Mouse (Mus musculus) frontal cortex, postnatal 36 days (tissue): ENCODE results near the gene Bcl7a.

Experiments used
- DNase-seq, 2 experiments: peaks; one replicate each; pipeline ENCODE4 v3.0.0; 2022; ENCODE audit warnings: low spot score in 2 of 2

The Bcl7a gene

DNA sequence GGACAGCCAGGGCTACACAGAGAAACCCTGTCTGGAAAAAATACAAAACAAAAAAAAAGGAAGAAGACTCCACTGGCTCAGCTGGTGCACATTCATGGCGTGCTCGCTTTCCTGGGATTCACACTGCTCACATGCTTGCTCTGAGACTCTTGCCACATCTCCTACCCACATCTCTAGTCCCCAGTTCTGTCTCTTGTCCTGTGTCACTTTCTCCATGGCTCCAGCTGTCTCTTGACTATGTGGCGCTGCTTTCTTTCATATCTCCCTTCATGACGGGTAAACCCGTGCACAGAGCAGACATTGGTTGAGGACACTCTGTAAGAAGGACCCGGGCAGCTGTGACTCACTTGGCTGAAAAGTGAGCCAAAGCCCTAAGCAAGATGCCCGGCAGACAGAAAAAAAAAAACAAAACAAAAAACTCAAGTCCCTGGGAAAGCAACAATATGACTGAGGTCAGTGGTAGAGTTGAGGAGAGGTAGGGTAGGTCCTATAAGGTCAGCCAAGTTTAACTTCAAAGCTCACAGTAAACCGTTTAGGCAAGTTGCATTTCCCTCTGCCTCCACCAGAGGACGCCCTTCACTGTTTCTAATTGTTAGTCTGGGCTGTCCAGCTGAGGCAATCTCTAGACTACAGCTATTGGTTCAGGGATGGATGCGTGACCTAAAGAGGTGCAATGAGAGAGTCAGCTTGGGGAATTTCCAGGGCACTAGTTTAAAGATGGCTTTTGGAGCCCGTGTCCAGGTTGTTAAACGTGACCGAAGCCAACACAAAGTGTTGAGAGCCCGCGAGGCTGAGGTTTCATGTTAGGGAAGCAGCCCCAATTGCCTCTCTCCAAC lies 33.7 kb downstream of the Bcl7a start:
- DNase-seq = peak; percentile 70 to 81

- no peak for DNase-seq
Measured at GRCm38 (mm10) chr5:123378712-123379111, 35.1 kb downstream of the Bcl7a start.

- DNase-seq = no peak
Measured at GRCm38 (mm10) chr5:123379504-123379931, 35.9 kb downstream of the Bcl7a start.

DNA sequence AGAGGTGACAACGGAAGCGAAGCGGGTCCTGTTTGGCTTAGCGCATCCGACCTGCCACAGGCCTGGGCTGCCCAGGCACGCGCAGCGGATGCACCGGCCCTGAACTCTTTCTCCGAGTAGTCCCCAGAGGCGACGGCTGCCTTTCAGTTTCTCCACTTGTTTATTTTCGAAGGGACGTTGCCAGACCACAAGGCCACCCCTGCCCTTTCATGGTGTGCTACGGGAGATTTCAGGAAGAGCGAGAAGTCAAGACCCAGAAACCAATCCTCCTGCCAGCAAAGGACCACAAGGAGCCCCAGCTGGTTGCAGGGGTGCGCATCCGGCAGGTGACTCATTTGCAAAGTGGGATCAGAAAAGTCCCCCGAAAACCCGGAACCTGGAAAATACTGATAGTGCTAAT lies 38.3 kb downstream of the Bcl7a start:
- no peak for DNase-seq

DNA sequence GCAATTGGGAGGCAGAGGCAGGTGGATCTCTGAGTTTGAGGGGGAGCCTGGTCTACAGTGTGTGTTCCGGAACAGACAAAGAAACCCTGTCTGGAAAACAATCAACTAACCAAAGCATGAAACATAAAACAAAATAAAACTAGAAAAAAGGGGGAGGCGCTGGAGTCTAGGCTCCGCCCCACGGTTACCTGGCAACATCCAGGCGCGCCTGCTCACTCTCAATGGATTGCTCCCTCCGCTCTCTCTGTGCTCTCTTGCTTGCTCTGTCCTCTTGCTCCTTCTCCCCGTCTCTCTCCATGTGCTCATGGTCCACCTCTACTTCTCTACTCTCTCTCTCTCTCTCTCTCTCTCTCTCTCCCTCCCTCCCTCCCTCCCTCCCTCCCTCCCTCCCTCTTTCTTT lies 39.1 kb downstream of the Bcl7a start:
- DNase-seq = no peak

GRCm38 (mm10) chr5:123388452-123388851 lies 44.8 kb downstream of the Bcl7a start:
- DNase-seq = no peak

GRCm38 (mm10) chr5:123390536-123391441 lies 47.2 kb downstream of the Bcl7a start:
- DNase-seq = no peak

DNA sequence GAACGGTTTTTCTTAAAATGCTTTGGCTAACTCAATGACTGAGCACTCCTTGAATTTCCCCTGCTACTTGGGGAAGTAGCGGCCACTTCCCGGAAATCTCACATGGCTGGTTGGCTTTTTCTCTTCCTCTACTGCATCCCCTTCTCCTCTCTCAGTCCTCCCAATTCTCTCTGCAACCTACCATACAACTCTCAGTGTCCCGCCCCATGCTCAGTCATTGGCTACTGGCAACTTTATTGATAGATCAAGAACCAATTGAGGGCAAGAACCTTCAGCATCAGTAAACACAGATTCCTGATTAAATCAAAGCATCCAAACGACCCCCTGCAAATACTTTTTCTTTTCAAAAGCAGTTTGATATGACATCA lies 47.8 kb downstream of the Bcl7a start:
- DNase-seq = peak; percentile 49 to 63

DNA sequence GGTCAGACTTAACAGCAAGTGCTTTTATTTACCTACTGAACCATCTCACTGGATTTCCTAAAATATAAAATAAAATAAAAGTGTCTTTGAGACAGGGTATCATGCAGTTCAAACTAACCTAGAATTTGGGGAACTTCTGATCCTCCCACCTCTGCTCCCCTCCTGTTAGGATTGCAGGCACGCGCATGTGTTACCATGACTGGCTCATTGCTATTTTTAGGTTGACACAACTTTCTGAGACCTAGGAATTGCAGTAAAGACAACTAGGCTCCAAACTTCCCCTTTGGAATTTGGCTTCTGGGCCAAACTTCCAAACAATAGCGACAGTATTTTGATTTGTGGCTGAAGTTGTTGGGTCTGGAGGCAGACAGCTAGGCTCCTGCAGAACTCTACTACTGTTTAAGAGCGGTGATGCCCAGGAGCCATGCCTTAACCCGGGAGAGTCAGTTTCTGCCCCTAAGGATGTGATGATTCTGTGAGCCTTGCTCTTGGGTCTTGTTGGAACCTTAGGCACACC lies 50.2 kb downstream of the Bcl7a start:
- no peak for DNase-seq

DNA sequence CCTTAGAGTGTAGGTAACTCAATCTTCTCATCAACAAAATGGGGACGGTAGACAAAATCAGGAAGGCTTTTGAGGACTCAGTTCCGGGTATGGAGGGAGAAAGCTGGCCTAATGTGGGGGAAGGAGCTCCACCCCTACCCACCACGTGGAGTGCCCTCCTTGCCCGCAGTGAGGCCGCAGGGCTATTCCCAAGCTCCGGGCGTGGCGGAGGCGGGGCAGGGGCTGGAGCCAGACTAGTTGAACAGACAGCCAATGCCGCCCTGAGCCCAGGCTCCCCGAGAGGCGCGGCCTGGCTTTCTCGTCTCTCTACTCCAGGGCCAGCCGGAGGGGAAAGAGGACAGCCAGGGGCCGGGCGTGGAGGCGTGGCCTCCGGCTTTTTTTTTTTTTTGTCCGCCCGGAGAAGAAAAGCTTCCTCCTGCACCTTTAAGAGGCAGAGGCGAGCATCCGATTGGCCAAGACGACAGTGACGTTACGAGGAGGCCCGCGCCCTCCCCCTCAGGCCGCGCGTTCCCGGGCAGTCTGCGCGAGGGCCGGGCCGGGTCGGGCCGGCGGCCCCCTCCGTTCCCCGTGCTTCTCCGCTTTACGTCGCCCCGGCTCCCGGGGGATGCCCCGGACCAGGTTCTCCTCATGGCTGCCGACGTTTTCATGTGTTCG lies 50.8 kb downstream of the Bcl7a start, which contains the start of gene Mlxip:
Mlxip (plus strand) TSS at position 496 of the 654 bp plus-strand sequence.
- DNase-seq = peak; percentile 91

DNA sequence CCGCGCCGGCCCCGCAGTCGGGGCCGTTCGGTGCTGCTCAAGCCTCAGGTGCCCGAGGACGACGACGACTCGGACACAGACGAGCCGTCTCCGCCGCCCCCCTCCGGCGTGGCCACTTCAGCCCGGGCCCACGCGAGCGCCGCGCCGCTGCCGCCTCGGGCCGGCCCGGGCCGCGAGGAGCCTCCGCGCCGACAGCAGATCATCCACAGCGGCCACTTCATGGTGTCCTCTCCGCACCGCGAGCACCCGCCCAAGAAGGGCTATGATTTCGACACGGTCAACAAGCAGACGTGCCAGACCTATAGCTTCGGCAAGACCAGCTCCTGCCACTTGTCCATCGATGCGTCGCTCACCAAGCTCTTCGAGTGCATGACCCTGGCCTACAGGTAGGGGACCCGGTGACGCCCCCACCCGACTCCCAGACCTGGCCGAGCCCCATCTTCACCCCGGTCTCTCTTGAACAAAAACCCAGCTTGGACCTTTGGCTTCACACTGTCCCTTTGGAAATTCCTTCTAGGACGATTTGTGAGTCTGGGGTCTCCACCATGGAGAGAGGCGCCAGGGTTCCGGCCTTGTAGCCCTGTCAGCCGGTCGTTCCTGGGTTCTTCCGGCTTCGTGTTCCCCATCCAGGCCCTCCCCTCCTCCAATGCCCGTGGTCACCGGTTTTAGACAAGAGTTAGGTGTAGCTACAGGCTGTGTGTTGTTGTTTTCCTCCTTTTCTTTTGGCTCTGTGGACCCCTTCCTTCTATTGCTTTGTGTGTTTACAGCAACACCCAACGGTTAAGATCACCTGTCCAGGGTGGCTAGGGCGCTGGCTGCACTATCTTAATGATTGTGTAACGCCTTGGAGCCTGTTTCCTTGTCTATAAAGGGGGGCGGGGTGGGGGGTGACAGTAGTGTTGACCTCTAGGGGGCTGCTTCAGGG lies 51.6 kb downstream of the Bcl7a start:
- DNase-seq = peak; percentile 28 to 37

DNA sequence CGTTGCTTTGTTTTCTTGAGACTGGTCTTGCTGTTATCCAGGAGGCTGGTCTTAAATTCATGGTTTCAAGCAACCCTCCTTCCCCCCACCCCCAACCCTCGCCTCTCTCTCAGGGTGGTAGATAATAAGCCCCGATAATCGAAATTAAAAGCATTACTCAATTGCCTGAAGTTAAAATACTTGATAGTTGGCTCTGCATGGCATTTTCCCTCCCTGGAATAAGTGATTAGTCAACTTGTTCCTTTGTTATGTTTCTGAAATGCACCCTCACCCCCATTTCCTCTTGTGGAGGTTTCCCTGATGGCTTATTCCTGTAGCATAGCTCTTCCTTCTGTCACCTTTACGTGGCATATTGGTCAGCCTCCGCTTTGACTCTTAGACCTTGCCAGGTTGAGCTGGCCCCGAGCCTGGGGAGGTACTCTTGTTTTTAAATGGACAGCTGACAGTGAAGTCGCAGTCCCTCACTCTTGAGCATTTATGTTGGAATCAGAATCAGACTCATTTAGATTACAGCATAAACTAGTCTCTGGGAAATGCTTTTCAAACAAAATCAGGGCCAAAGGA lies 53.3 kb downstream of the Bcl7a start:
- DNase-seq = no peak

DNA sequence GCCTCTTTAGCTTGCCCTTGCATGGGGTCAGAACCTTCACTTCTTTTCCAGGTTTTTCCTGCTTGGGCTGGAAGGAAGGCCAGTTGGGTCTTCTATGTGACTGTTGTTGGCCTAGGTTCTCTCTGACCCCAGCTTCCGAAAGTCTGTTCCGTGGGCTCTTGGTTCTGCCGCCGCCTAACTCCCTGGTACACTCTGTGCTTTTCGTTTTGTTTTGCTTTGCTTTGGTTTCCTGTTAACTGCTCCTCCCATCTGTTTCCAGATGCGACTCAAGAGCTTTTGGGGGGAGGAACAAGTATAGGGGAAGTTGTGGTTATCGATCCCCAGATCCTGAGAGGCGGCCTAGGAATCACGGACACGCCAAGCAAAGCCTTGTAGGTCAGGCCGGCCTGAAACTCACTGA lies 54.2 kb downstream of the Bcl7a start:
- no peak for DNase-seq

- no peak for DNase-seq
Measured at GRCm38 (mm10) chr5:123398856-123399498, 55.3 kb downstream of the Bcl7a start.

DNA sequence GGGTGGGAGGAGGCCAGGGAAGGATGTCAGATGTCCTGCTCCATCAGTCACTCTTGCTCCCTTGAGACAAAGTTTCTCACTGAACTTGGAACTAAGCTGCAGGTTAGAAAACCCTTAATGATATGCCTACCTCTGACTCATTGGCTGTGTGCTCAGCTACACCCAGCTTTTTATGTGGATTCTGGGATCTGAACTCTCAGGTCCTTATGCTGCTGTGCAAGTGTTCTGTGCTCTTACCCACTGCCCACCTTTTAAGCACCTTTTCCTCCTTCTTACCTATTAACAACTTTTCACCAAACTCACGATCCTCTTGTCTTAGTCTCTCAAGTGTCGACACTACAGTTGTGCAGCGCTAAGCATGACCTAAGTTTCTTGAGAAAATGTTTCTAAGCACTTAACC lies 60.8 kb downstream of the Bcl7a start:
- no peak for DNase-seq

GRCm38 (mm10) chr5:123406952-123407351 lies 63.3 kb downstream of the Bcl7a start:
- DNase-seq = no peak

- DNase-seq = no peak
Measured at GRCm38 (mm10) chr5:123408176-123408575, 64.5 kb downstream of the Bcl7a start.

GRCm38 (mm10) chr5:123412193-123412592 lies 68.6 kb downstream of the Bcl7a start:
- no peak for DNase-seq

GRCm38 (mm10) chr5:123413866-123414363 lies 70.3 kb downstream of the Bcl7a start:
- no peak for DNase-seq

- no peak for DNase-seq
Measured at GRCm38 (mm10) chr5:123416149-123416548, 72.5 kb downstream of the Bcl7a start.
